Mouse (Mus musculus): Measurements from ENCODE around the gene 9530053A07Rik.
"Not testable (repeated sequence)": the region's sequence is repeated elsewhere in the genome, so short reads cannot be mapped to it uniquely, and the experiment has no call there.

The 9530053A07Rik gene

GRCm38 (mm10) chr7:28129166-28129565 is at the start of gene 9530053A07Rik:
TSS of gene 9530053A07Rik (plus strand) at chr7:28129466.
- DNase-seq (ENCODE audit: low read depth, low spot score): no peak

GRCm38 (mm10) chr7:28084215-28084614 is 45.1 kb upstream of the 9530053A07Rik start:
- DNase-seq (ENCODE audit: low read depth, low spot score): no peak

GRCm38 (mm10) chr7:28086236-28086635 is 43.0 kb upstream of the 9530053A07Rik start:
- DNase-seq (ENCODE audit: low read depth, low spot score): no peak

- DNase-seq (ENCODE audit: low read depth, low spot score): no peak
Measured at GRCm38 (mm10) chr7:28093541-28093940, 35.7 kb upstream of the 9530053A07Rik start.

GRCm38 (mm10) chr7:28099101-28099500 is 30.2 kb upstream of the 9530053A07Rik start:
- DNase-seq (ENCODE audit: low read depth, low spot score): no peak

- DNase-seq (ENCODE audit: low read depth, low spot score): no peak
Measured at GRCm38 (mm10) chr7:28100596-28101590, 28.4 kb upstream of the 9530053A07Rik start.

- DNase-seq (ENCODE audit: low read depth, low spot score): not testable (repeated sequence)
Measured at GRCm38 (mm10) chr7:28102936-28103335, 26.3 kb upstream of the 9530053A07Rik start.

- DNase-seq (ENCODE audit: low read depth, low spot score): no peak
Measured at GRCm38 (mm10) chr7:28104670-28105069, 24.6 kb upstream of the 9530053A07Rik start.

GRCm38 (mm10) chr7:28106241-28106640 is 23.0 kb upstream of the 9530053A07Rik start:
- no peak for DNase-seq (ENCODE audit: low read depth, low spot score)

GRCm38 (mm10) chr7:28114648-28115047 is 14.6 kb upstream of the 9530053A07Rik start:
- no peak for DNase-seq (ENCODE audit: low read depth, low spot score)

GRCm38 (mm10) chr7:28137613-28138012 is 8.3 kb downstream of the 9530053A07Rik start:
- peak; percentile 69 for DNase-seq (ENCODE audit: low read depth, low spot score)

GRCm38 (mm10) chr7:28148263-28148662 is 19.0 kb downstream of the 9530053A07Rik start:
- DNase-seq (ENCODE audit: low read depth, low spot score): peak; percentile 63

GRCm38 (mm10) chr7:28149841-28150240 is 20.6 kb downstream of the 9530053A07Rik start:
- peak; percentile 60 for DNase-seq (ENCODE audit: low read depth, low spot score)

- DNase-seq (ENCODE audit: low read depth, low spot score): peak; percentile 39
Measured at GRCm38 (mm10) chr7:28151584-28152221, 22.4 kb downstream of the 9530053A07Rik start.

GRCm38 (mm10) chr7:28153595-28153994 is 24.3 kb downstream of the 9530053A07Rik start:
- not testable (repeated sequence) for DNase-seq (ENCODE audit: low read depth, low spot score)

GRCm38 (mm10) chr7:28159292-28159691 is 30.0 kb downstream of the 9530053A07Rik start:
- DNase-seq (ENCODE audit: low read depth, low spot score): peak; percentile 65

GRCm38 (mm10) chr7:28159893-28160292 is 30.6 kb downstream of the 9530053A07Rik start:
- DNase-seq (ENCODE audit: low read depth, low spot score): no peak

GRCm38 (mm10) chr7:28161163-28161749 is 32.0 kb downstream of the 9530053A07Rik start:
- no peak for DNase-seq (ENCODE audit: low read depth, low spot score)

GRCm38 (mm10) chr7:28165406-28165805 is 36.1 kb downstream of the 9530053A07Rik start:
- no peak for DNase-seq (ENCODE audit: low read depth, low spot score)

- peak; percentile 86 for DNase-seq (ENCODE audit: low read depth, low spot score)
Measured at GRCm38 (mm10) chr7:28168320-28169115, 39.3 kb downstream of the 9530053A07Rik start.
